Mouse (Mus musculus): ENCODE data around the gene Gm4513. TPM values are rescaled to one million over a fixed set of nuclear protein-coding genes. Genes with fewer than 3 reads are reported as not detected.

Gm4513 gene
- total RNA-seq (2023): not detected in 2 replicates

DNA sequence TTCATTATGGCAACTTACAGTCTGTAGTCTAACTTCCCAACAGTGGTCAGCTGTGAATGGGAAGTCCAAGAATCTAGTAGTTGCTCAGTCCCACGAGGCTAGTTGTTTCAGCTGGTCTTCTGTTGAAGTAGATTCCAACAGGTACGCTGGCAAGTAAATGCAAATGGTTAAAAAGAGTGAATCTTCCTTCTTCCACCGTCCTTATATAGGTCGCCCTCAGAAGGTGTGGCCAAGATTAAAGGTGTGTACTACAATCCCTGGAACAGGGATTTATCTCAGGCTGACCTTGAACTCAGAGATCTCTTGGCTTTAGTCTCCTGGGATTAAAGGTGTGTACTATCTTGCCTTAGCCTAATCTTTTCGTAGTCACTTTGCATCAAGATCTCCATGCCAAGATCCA, at the start of gene Gm4513:
TSS of gene Gm4513 (minus strand) at position 101 of the 400 bp plus-strand sequence.

DNA sequence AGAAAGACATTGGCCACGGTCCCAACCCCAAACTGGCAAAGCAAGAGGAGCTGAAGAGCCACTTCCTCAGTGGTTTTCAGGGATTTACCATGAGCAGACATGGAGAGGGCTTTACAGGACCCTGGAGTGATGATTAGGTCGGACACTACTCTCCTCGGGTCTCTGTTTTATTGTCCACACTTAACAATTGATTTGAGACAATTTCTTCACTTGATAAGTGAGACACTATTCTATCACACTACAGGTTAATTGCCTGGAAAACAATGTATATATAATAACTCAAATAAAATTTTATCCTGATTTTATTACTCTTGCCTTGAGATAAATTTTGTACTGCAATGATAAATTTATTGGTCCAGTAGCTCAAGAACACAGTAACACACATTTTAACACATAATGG, 22.7 kb downstream of the Gm4513 start, which contains the start of gene Gm4141:
TSS of gene Gm4141 (minus strand) at position 101 of the 400 bp plus-strand sequence.

DNA sequence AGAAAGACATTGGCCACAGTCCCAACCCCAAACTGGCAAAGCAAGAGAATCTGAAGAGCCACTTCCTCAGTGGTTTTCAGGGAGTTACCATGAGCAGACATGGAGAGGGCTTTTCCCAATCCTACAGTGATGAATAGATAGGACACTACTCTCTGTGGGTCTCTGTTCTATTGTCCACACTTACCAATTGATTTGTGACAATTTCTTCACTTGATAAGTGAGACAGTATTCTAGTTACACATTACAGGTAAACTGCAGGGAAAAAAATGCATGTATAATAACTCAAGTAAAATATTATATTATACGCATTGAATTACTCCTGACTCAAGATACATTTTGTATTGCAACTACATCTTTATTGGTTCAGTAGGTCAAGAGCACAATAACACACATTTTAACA, 53.2 kb downstream of the Gm4513 start, which contains the start of gene Gm5726:
TSS of gene Gm5726 (minus strand) at position 101 of the 400 bp plus-strand sequence.

Other genes starting within 250 kb of the Gm4513 start
- not detected in 2 replicates for gene Gm5728, start 223.6 kb downstream of the Gm4513 start, total RNA-seq (2023)
- not detected in 2 replicates for gene Vmn1r100, start 181.1 kb downstream of the Gm4513 start, total RNA-seq (2023)
- not detected in 2 replicates for gene Vmn1r101, start 156.4 kb downstream of the Gm4513 start, total RNA-seq (2023)
- gene Gm10670, start 124.1 kb downstream of the Gm4513 start, total RNA-seq (2023): not detected in 2 replicates
- gene Vmn1r103, start 88.5 kb downstream of the Gm4513 start, total RNA-seq (2023): not detected in 2 replicates
- not detected in 2 replicates for gene Vmn1r104, start 65.2 kb downstream of the Gm4513 start, total RNA-seq (2023)
- not detected in 2 replicates for gene Gm5726, start 53.3 kb downstream of the Gm4513 start, total RNA-seq (2023)
- gene Gm4141, start 22.8 kb downstream of the Gm4513 start, total RNA-seq (2023): not detected in 2 replicates
- gene Vmn1r107, start 69.9 kb upstream of the Gm4513 start, total RNA-seq (2023): not detected in 2 replicates
- gene Vmn1r111, start 104.2 kb upstream of the Gm4513 start, total RNA-seq (2023): not detected in 2 replicates
- gene Gm10668, start 131.6 kb upstream of the Gm4513 start, total RNA-seq (2023): not detected in 2 replicates
- not detected in 2 replicates for gene Vmn1r112, start 172.2 kb upstream of the Gm4513 start, total RNA-seq (2023)
- not detected in 2 replicates for gene Vmn1r113, start 188.3 kb upstream of the Gm4513 start, total RNA-seq (2023)
- gene Vmn1r114, start 213.2 kb upstream of the Gm4513 start, total RNA-seq (2023): not detected in 2 replicates
- gene Vmn1r115, start 246.0 kb upstream of the Gm4513 start, total RNA-seq (2023): not detected in 2 replicates